Mouse (Mus musculus): ENCODE measurements around the gene Orai1.

The Orai1 gene

DNA sequence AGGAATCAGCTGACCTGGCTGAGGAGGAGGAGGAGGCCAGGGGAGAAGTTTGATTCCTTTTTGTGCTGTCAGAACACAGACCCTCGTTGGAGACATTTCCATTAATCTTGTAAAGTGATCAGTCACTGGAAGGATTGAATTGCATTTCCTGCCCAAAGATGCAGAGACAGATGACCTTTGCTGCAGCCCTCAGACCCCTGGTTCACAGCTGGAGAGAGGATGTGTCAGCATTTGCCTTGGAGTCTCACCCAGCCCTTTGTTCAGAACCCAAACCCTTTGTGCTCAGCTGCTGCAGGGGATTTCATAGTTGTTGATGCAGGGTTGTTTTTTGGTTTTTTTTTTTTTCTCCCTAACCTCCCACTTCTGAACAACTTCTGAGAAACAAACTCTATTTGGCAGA is 20.0 kb upstream of the Orai1 start:
- in situ Hi-C loops (cut with MboI, MseI): no loop called here

DNA sequence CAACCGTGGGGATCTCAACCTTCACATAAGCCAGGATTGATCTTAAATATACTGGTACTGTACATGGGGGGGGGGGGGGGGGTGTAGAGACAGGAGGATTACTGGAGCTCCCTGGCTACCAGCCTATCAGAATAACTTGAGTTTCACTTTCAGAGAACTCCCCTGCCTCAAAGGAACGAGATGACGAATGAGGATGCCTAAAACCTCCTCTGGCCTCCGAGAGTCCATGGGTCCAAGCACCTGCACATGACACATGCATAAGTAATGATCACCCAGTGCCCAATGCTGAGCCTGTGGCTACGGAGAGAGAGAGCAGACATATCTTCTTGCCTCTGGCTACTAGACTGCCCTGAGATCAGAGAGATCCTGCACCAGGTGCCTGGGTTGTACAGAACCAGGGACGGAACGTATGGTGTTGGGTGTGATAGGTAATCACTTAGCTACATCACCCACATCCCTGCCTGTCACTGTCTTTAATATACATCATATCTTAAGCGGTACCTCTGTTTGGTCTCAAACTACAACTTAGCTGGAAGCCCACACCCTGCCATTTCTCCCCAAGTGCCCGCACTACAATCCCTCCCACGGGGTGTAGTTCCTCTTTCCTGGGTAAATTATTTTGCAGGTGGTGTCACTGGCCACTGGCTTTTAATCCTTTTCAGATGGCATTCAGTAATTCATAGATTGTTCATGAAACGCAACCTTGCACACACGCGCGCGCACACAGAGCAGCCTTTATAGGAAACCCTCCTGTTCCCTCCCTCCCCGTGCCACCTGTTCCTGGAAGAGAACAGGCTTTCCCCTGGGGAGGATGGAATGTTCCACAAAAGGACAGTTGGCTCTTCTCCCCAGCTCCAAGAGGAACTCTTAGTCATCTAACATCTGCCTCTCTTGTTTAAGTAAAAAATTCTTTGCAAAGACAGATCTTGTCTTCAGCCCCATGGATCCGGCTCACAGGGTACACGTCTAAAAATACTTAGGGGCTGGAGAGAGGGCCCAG is 17.4 kb upstream of the Orai1 start:
- in situ Hi-C loops (cut with MboI, MseI): no loop called here

DNA sequence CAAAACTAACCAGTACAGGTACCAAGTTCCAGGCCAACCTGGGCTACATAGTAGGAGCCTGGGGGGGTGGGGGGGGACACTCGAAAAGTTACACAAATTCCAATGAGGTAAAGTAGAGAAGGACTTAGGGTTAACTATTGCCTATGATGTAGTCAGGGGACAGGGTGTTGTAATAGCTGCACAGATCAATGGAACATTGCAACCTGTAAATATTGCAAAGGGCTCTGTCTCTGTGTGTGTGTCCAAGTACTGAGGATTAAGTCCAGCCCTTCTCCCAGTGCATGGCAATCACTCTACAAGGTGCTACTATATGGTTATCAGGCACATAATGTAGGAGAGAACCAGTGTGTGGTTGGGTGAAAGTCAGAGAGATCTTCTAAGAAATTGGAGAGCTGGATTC is 14.0 kb upstream of the Orai1 start:
- in situ Hi-C loops (cut with MboI, MseI): no loop called here

DNA sequence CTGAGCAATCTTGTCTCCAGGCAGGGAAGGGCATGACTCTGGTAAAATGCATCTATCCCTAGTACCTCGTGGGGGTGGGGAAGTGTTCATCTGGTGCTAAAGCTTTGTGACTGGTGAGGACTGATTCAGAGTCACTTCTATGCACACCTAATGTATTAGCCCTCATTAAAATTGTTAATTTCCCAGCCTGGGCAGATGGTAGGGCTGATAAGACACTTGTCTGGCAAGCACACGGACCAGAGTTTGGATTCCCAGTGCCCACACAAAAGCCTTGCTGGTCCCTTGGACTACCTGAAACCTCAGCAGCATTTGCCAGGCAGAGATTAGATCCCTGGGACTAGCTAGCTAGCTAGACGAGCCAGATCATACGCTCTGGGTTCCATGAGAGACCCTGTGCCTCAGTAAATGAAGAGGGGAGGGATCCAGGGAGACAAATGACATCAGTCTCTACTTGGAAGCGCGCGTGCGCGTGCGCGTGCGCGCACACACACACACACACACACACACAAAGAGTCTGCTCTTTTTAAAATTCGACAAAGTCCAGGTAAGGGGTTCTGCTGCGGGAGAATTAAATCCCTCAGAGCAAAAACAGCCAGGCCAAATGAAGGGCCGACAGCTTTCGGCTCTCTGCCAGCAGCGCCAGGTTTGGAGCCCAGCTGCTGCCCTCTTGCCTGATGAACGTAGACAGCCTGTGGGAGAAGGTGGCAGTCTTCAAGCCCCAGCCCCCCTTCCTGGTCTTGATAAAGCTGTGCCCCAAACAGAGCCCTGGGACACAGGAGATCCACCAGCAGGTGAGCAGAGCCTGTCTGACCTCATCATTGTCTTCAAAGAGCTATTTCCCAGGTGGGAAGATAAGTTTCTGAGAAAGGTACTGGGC is 8.9 kb upstream of the Orai1 start:
- in situ Hi-C loops (cut with MboI, MseI): no loop called here

DNA sequence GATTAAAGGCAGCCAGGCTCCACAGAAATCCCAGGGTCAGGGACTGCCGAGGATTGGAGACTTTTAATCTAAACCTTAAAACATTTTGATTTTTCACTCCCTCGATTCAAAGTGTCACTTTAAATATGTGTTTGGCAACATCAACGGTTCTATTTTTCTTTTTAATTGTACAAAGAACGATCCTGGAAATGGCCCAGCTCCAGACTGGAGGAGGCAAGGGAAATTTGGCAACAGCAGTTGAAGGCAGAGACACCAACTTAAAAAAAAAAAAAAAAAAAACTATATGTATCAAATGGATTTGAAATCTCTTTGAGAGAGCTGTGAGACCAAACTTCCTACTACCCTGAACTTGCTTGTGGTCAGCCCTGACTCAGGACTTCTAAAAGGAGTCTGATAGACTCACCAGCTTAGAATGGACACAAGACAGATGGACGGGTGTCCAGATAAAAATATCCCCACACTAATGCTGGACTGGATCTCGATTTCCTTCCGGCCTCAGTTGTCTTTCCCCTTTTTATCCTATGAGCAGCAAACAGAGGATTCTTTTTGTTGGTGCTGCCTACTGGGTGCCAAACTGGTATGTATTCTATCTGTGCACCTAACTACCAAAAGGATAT is 5.9 kb upstream of the Orai1 start:
- in situ Hi-C loops (cut with MboI, MseI): no loop called here

DNA sequence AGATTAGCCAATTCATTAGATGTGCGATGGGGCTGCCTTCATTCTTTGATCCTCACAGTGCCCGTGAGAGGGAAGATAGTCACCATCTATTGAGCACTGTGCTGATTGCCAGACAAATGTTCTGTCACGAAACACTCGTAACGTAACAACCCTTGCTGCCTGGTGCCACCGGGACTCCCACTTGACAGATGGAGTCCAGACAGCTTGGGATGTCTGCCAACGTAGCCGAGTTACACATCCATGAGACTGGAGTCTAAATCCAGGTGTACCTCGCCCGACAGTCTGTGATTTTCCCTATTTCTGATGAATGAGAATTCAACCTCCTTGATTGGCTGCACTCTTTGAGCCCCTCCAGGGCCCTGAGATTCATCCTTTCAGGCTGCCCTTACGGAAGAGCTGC is 5.0 kb upstream of the Orai1 start:
- in situ Hi-C loops (cut with MboI, MseI): no loop called here

DNA sequence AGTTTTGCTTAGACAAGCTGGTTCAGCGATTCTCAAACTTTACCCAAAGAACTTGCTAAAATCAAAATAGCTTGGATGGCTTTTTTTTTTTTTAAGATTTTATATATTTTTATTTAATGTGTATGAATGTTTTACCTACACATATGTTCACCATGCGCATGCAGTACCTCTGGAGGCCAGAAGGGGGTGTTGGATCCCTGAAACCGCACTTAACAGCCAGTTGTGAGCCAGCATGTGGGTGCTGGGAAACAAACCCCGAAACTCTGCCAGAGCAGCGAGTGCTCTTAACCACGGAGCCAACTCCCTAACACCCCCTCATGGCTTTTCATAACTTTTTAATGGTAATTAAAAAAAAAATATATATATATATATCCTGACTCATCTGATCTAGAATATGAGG is 4.1 kb upstream of the Orai1 start:
- in situ Hi-C loops (cut with MboI, MseI): no loop called here

DNA sequence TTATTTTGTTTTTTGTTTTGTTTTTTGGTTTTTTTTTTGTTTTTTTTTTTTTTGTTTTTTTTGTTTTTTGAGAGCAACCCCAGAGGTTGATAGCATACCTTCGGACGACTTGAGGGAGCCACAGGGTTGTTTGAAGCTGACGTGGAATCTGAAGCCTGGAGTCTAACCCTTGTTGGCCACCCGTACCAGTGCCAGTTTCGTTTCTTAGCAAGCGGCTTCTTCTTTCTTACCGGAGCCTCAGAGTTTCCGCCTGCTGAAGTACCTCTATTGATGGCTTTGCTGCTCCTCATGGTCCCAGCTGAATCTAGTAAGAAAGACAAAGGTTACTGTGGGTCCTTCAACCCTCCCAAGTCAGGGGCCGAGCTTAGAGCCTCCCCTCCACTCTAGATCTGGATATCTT is 3.2 kb upstream of the Orai1 start:
- in situ Hi-C loops (cut with MboI, MseI): no loop called here

DNA sequence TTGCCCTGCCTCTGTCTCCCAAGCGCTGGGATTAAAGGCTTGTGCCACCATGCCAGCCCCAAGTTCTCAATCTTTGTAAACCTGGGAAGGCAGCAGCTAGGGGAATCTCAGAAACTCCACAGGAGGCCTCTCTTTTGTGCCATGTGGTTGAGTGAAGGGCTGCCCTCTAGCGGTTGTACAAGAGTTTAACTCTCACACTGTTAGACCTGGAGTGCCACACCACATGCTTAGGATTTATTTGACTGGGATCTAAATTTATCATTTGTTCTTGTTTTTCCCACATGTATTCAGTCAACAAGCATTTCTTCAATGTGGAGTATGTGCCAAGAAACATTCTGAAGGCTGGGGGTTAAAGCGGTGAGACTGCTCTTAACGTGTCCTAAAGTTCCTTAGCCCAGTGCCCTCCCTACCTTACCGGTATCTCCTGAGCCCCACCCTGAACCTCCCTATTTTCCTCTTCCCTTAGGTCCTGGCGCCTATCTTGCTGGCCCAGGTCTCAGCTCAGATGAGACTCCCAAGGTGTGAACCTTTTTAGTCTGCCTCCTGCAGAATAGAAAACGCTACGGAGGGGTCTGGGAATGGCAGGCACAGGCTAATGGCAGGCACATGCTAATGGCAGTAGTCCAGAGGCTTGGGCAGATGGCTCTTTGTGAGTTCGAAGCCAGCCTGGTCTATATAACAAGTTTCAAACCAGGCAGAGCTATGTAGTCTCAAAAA is 1.1 kb upstream of the Orai1 start:
- in situ Hi-C loops (cut with MboI, MseI): no loop called here

DNA sequence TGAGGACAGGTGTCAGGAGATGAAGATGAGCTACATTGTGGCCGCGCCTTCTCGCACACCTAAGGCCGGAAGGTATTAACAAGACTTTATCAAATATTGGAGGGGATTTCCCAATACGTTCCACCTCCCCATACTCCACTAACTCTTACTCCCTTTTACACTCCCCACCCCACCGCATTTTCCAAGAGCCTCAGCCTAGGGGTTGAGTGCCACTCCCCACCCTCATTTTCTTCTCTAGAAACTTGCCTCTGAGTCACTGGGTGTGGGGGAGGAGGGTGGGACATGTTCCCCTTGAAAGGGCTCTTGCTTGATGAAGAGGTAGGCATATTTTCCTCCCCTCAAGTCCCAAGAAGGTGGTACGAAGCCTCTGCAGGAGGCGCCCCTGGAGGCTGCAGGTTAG is 1.0 kb downstream of the Orai1 start:
- in situ Hi-C loops (cut with MboI, MseI): no loop called here

DNA sequence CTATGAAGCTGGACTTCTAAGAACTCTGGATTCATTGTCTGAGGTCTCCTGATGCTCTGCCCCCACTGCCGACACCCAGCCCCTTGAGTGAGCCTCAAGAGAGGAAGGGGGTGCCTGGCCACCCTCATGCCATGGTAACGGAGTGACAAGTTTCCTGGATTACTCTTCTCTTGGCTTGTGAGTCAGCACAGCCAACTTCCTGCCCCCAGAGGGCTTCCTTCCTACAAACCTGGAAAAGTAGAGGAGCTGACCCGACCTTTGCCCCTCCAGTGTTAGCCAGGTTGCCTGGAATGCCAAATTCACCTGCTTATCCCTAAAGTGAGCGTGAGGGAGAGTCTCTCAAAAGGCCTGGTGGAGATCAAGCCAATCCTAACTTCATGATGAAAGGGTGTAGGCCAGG is 2.6 kb downstream of the Orai1 start:
- in situ Hi-C loops (cut with MboI, MseI): no loop called here

DNA sequence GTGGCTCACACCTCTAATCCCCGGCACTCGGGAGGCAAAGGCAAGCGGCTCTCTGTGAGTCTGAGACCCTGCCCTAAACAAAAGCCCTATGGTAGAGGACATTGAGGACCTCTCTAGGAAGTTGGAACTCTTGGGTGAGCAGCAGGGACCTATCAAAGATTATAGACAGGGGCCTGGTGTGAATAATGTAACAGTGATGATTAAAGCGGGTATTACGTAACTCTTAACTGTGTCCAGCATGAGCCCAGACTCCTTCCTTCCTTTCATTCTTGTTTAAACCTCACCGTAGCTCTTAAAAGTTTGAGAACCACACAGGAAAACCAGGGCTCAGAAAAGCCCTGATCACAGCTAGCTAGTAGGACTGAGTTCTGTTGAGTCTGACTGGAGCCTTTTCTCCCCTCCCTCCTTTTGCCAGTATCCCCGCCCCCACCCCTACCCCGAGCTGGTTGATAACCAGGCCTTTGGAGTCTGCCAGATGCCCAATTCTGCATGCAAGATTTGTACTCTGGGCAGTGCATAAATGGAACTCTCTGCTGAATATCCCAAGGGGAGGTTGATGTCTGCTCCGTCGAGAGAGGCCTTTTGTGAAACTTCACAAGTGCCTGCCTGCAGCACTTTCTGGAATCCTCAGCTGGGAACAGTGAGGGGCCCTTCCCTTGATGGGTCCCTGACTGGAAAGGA is 4.6 kb downstream of the Orai1 start:
- in situ Hi-C loops (cut with MboI, MseI): no loop called here

DNA sequence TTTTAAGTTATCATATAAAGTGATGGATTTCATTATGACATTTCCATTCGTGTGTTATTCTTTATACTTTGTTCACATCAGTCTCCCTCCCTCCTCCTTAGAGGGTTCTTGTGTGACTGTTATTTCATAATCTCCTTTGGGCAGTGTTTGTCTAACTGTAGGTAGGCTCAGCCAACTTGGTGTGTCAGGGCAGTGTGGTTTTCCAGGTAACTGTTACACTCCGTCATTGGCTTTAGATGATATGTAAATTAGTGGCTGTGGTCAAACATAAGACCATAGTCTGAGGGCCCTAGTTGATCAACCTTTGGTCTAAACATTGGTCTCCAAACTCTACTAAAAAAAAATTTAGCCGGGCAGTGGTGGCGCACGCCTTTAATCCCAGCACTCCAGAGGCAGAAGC is 5.6 kb downstream of the Orai1 start:
- in situ Hi-C loops (cut with MboI, MseI): no loop called here

DNA sequence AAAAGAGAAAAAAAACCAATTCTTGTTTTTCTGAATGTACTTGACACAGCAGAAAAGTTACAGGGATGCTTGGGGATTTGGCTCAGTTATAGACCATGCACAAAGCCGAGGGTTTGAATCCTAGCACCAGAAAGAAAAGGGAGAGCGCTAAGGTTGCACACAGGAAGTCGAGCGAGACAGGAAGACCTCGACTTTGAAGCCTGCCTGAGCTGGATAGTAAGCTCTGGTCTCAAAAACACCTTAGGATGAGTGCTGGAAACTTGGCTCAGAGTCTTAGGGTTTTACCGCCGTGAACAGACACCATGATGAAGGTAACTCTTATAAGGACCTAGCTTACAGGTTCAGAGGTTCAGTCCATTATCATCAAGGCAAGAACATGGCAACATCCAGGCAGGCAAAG is 6.6 kb downstream of the Orai1 start:
- in situ Hi-C loops (cut with MboI, MseI): no loop called here

DNA sequence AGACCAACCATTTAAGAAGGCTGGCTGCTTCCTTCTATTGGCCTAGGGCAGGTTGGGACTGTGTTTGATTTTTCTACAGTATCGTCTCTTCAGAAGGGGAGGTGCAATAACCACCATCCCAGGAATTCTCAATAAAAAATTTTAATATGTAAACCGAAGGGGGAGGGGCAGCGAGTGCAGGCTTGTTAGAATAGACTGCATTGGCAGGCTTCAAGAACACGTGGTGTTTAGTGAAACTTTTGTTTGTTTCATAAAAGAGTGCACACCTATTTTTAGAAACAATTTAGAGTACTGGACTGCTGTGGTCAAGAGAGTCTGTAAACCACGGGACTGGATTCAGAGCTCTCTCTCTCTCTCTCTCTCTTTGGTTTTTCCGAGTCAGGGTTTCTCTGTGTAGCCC is 8.2 kb downstream of the Orai1 start:
- in situ Hi-C loops (cut with MboI, MseI): no loop called here

DNA sequence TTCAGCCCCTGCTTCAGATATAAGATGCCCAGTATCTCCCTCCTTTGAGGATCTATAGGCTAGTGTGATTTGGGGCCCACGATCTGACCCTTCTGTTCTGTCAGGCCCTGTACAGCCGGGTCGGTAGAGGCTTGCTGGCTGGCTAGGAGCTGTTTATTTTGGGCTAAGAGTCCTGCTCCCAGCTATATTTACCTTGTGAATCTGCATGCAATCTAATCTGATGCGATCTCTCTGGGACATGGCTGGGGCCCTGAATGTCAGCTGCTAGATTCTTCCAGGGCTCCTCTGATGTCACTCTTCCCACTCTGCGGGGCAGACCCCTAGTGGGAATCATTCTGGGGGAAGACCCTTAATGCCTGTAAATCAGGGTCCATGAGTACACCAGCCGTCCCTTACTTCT is 9.4 kb downstream of the Orai1 start:
- in situ Hi-C loops (cut with MboI, MseI): no loop called here

DNA sequence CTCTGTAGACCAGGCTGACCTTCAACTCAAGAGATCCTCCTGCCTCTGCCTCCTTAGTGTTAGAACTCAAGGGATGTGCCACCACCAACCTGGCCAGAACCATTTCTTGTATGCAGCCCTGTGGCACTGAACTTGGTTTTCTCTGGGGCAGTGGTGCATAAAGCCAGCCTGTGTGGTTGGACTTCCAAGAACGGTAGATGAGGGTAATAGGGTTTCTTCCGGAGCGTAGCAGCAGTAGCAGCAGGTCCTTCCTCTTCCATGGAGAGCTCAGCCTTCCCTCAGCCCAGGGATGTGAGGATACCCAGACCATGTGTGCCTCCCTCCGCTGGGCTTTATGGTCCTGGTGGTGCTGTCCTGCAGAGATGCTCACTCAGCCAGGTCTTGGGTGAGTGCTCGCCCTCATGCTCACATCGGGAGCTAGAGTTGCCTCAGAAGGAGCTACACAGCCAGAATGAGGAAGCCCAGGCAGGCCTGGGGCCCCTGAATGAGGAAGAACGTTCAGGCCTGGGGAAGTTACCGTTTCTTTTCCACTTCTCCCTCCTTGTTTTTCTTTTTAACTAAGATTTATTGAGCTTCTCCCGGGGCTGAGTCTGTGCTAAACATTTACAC is 10.2 kb downstream of the Orai1 start:
- in situ Hi-C loops (cut with MboI, MseI): no loop called here

DNA sequence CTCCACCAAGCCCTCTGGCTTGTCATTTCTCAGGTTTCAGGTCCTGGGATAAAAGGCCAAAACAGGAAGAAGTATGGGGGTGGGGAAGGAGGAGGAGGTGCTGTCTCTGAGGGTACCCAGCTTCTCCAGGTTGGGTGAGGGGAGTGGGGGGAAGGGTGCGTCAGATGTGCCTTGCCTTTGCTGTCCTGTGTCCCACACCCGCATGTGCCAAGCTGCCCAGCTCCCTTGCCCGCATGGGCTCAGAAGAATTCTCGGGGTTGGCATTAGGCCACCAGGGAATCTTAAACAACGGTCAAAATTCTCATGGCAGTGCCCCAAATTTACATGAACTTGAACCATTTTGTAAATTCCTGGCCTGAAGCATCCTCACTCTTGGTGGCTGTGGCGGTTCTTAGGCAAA is 11.5 kb downstream of the Orai1 start:
- in situ Hi-C loops (cut with MboI, MseI): no loop called here

DNA sequence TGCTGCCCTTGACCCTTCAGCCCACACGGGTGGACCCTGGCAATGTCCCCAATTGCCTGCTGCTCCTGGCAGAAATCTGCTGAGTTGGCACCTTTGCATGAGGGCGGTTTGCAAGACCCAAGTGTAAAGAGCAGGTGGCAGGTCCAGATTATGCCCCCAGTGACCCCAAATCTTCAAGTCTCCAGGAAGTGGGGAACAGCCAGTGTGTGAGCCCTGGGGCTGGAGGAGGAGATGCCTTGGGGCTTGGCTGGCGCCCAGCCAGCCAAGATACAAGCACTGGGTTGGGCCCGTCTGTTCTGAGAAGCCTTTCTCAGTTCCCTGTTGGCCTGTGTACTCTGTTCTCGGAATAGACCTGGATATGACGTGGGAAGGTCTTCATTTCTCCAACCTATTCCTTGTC is 12.6 kb downstream of the Orai1 start:
- in situ Hi-C loops (cut with MboI, MseI): no loop called here

DNA sequence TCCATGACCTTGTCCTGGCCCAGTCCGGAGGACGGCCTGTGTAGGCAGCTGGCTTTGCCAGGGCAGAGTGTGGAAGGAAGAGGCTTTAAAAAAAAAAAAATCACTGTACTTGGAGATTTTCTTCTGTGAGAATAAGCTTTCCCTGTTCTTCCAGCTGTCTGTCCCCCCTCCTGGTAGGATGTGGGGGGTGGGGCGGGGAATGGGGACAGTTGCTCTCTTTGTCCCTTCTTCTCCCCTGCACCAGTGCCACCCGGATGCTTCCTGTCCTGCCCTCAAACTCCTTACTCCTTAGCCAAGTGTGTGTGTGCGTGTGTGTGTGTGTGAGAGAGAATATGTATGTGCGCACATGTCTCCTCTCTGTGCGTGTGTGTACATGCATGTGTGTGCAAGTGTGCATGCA is 14.9 kb downstream of the Orai1 start:
- in situ Hi-C loops (cut with MboI, MseI): no loop called here

DNA sequence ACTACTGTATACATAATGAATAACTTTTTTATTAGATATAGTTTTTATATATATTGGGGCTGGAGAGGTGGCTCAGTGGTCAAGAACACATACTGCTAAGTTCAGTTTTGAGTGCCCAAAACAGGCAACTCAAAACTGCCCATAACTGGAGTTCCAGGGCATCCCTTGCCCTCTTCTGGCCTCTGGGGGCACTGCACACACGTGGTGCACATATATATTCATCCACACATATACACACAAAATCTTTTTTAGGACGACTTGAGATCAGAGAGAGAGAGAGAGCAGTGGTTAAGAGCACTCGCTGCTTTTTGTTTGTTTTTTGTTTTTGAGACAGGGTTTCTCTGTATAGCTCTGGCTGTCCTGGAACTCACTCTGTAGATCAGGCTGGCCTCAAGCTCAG is 16.4 kb downstream of the Orai1 start:
- in situ Hi-C loops (cut with MboI, MseI): no loop called here
